Mouse (Mus musculus): ENCODE data around the gene Sbk2.

- no peak for TF ChIP-seq CTCF (IDR thresholded peaks at IDR 0.05; ENCODE audit: borderline replicate concordance, insufficient read depth, low read length)
- no peak for TF ChIP-seq POLR2A (IDR thresholded peaks at IDR 0.05; ENCODE audit: low read depth, low read length)
These were observed 64.3 kb downstream of the Sbk2 start for GRCm38 (mm10) chr7:4899649-4900522.

Data from embryonic fibroblast, embryonic 13.5 days (primary cell).